Mouse (Mus musculus) lung, postnatal 4 days (tissue): ENCODE data around the gene Cs.
A peak's percentile ranks its signal among the peaks of the same experiment; 100 is the strongest.

ENCODE experiments used
- DNase-seq, 2 experiments: peaks; one replicate each; pipeline ENCODE4 v3.0.0; 2021

The Cs gene

GRCm38 (mm10) chr10:128410560-128410845 lies 73.0 kb downstream of the Cs start:
- DNase-seq = no peak

GRCm38 (mm10) chr10:128411211-128412054 lies 73.9 kb downstream of the Cs start, which contains the start of the genes Nabp2 and Rnf41:
Nabp2 (minus strand) TSS chr10:128411492.
Rnf41 (plus strand) TSS chr10:128411657.
- peak; percentile 98 for DNase-seq

- DNase-seq = peak; percentile 61 to 75
Measured at GRCm38 (mm10) chr10:128412055-128412381, 74.5 kb downstream of the Cs start.
